Mouse (Mus musculus): ENCODE measurements around the gene Fam71e1. TPM values are rescaled to one million over a fixed set of nuclear protein-coding genes. Genes with fewer than 3 reads are reported as not detected.

Fam71e1 gene
- polyA plus RNA-seq, 1 experiment, result 12.5 TPM

- no peak for DNase-seq (ENCODE audit: low spot score)
Observed at GRCm38 (mm10) chr7:44534242-44534641, 37.9 kb downstream of the Fam71e1 start.

DNA sequence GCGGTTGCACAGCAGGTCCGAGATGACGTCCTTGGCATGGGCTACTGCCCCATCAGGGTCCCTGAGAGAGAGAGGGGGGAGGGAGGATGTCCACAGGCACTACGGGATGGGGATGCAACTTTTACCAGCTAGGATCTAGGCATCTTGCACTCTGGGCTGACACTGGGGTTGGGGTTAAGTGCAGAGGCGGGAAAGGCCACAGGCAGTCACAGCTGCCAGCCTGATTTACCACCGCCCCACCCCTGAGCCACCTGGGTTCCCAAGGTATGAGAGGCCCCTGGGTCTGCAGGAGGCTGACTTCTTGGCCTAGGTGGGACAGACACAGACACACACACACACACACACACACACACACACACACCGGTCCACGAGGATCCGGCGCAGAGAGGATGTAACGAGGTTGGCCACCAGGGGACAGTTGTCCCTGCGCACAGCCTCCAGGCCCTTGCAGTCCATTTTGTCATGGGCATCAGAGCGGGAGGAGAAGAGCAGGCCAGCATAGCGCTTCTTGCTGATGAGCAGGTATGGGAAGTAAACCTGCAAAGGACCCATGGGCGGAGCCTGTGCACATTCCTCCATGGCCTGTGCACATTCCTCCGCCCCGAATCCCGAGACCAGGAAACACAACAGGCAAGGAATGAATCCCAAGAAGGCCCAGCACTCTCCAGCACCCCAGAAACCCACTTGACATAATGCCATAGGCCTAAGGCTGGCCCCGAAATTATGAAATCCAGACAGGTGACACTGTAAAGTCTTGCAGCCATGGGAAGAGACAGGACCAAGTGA is 38.5 kb downstream of the Fam71e1 start:
- DNase-seq (ENCODE audit: low spot score), result no peak

DNA sequence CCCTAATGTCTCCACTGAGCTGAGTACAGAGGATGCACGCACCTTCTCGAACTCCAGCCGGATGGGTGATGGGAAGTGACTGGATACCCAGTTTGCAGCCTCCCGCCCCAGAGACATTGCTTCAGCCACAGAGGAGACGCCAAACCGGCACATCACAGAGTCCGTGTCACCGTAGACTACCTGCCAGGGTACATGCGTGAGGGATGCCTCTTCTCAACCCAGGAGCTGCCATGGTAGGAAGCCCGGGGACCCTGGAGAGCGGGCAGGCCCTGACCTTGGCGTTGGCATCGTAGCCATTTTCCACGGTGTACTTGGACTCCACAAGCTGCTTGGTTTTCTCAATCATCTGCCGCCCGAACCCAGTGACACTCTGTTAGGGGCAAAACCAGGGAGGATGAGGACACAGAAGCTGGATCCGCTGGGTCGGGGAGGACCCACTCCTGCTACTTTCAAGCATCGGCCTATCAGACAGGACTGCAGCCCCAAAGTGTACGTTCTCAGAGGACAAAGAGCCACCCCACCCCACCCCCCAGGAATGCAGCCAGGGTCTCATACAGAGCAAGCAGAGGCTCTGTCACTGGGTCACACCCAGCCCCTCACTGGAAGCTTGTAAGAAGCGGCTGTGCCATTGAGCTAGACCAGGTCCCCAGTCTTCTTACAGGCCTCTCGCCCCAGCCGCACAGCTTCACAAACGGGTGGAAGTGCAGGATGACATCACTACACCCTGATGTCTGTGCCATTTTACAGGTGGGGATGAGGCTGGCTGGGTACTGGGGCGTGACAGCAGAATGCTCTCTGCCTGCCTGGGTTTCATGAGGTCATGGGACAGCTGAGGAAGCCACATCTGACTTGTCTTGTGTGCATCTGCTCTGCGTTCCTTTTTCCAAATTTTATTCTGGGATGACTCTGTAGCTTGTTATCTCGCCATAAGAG is 39.5 kb downstream of the Fam71e1 start:
- no peak for DNase-seq (ENCODE audit: low spot score)

DNA sequence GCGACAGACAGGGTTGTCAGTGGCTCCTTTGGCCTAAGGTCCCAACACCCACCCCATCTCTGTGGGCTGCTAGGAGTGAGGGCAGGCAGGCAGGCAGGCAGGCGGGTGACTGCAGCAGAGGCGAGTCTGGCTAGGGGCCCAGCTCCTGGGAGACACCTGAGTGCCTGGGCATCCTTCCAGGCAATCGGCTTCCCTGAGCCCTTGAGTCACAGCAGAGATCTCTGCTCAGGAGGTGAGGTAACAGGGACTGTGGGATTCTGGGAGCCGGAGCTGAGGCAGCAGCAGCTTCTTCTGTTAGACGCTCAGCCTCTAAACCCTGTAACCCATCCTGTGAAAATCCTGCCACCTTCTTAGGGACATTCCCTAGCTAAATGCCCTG is 40.2 kb downstream of the Fam71e1 start:
- no peak for DNase-seq (ENCODE audit: low spot score)

GRCm38 (mm10) chr7:44537009-44537408 is 40.6 kb downstream of the Fam71e1 start:
- DNase-seq (ENCODE audit: low spot score), result no peak

DNA sequence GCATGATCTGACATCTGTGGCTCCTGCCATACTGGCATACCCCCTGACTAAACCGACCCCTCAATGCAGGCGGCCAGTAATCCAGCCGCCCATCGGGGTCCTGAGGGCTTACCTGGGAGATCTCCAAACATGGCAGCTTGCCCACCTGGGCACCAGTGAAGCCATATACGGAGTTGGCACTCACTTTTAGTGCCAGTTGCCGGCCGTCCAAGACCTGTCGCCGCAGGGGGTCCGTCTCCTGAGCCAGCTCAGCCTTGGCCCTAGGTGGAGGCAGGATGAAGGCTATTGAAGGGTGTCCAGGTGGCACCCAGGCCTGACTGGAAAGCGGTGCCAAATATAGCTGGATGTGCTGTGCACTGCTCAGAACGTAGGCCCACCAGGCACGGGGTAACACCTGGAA is 41.1 kb downstream of the Fam71e1 start:
- DNase-seq (ENCODE audit: low spot score), result no peak

DNA sequence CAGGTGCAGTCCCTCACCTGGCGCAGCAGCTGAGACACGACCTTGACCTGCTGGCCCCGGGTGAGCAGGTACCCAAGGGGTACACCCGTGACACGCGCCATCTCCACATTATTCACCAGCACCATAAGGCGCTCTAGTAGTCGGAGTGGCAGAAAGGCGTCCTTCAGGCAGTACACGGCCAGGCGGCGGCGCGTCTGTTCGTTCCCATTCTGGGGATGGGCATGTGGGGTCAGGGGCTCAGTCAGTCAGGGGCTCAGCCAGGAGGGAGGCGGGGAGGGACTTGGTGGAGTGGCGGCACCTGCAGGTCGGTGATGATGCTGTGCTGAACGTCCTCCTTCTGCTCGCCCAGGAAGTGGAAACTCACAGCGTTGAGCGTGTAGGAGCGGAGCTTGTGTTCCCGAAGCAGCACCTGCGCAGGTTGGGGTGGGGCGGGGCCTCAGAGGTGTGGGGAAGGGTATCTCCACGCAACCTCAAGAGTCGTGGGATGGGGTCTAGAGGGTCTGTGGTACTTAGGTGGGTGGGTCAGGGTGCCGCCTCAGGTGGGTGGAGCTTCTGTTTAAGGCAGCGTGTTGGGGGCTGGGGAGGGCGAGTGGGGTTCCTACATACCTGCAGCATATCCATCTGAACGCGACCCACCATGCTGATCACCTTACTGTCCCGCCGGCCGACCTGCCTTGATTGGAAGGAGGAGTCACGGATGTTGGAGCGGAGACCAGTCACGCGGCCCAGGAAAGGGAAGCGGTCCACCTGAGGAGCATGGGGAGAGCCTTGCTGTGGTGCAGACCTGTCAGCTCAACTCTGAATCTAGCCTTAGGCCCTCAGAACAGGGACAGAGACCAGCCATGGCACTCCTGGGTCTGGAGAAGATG is 42.6 kb downstream of the Fam71e1 start:
- DNase-seq (ENCODE audit: low spot score), result no peak

- DNase-seq (ENCODE audit: low spot score), result no peak
Observed at GRCm38 (mm10) chr7:44542555-44542954, 46.2 kb downstream of the Fam71e1 start.

- no peak for DNase-seq (ENCODE audit: low spot score)
Observed at GRCm38 (mm10) chr7:44543071-44543470, 46.7 kb downstream of the Fam71e1 start.

DNA sequence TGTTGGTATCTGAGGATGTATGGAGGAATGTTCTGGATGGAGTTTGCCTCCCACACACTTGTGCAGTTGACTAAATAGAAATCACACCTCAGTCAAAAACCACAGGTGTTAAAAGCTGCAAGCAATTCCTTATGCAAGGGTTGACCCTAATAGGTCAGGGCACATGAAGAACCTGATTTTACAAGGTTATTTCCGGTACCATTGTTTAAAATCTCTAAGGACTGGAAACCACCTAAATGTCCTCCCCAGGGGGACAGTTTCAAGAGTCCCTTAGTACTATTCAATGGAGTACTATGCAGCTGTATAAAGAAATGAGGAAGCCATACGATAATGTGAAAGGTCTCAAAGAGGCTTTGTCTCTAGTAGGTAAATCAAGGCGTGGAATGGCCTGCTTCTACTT is 49.9 kb downstream of the Fam71e1 start:
- DNase-seq (ENCODE audit: low spot score), result no peak

GRCm38 (mm10) chr7:44547041-44547440 is 50.7 kb downstream of the Fam71e1 start:
- DNase-seq (ENCODE audit: low spot score), result no peak

DNA sequence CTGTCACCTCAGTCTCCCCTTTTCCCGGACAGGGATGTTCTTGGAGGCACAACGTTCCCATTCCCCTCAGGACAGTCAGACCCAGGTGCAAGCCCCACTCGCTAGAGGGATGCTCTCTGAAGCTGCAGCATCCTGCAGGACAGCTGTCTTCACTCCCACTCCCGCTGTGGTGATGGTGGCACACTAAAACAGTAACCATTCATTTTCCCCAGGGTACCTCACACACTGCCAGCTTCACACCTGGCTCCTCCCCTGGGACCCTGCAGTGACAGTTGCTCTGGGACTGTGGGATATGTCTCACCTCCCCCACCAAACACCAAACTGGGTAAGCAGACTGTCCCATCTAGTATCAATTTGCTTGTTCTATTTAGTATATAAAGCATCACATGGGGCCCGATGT is 51.3 kb downstream of the Fam71e1 start:
- no peak for DNase-seq (ENCODE audit: low spot score)

- peak; percentile 96 for DNase-seq (ENCODE audit: low spot score)
Observed at GRCm38 (mm10) chr7:44548497-44549087, 52.2 kb downstream of the Fam71e1 start, which contains the start of gene Pold1. Gene Pold1, minus strand, starts transcription at chr7:44548849.

DNA sequence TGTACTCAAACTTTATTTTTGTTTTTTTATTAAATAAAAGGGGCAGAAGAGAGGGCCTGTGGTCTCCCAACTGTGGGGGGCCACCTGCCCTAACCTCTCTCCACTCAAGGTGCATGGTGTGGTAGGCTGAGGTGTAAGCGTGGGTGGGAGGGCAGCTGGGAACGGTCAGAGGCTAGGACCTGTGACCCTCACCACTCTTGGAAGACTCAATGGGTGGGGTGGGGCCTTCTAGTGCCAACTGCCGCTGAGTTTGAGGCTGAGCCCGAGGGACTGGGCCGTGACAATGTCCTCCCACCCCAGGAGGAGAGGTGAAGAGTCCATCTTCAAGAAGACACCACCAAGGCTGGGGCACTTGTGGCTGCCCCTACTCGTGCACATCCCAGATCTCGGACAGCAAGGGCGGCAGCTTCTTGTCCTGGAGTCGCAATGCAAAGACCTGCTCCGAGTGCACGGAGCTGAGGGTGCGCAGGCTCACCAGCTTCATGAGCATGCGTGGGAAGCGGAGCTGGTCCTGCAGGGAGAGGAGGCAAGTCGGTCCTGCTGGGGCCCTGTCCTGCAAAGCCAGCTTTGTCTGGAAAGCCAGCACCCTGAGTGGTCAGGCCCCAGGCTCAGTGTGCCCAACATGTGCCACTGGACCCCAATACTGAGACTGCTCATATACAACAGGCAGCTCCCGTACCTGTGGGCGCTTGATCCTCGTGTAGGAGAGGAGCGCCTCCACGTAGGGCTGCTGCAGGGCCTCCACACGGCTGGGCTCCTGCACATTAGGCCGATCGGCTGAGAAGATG is 53.4 kb downstream of the Fam71e1 start:
- no peak for DNase-seq (ENCODE audit: low spot score)

- no peak for DNase-seq (ENCODE audit: low spot score)
Observed at GRCm38 (mm10) chr7:44550409-44550678, 54.0 kb downstream of the Fam71e1 start.

Other genes starting within 250 kb of the Fam71e1 start
- 0.71 and 1.1 TPM in 2 replicates for gene 1700028J19Rik, start 249.9 kb upstream of the Fam71e1 start, polyA plus RNA-seq (2012; rRNA removed)
- gene 2410002F23Rik, start 249.9 kb upstream of the Fam71e1 start, polyA plus RNA-seq (2012; rRNA removed), result 100 and 125 TPM in 2 replicates
- gene Acp4, start 239.2 kb upstream of the Fam71e1 start, polyA plus RNA-seq (2012; rRNA removed), result not detected in 2 replicates
- 0.65 TPM in 1 of 2 replicates, not detected in the other for gene Gm15517, start 235.1 kb upstream of the Fam71e1 start, polyA plus RNA-seq (2012; rRNA removed)
- gene Clec11a, start 189.7 kb upstream of the Fam71e1 start, polyA plus RNA-seq (2012; rRNA removed), result 17.2 and 19.7 TPM in 2 replicates
- 0.85 and 1.9 TPM in 2 replicates for gene Shank1, start 186.3 kb upstream of the Fam71e1 start, polyA plus RNA-seq (2012; rRNA removed)
- gene Syt3, start 112.5 kb upstream of the Fam71e1 start, polyA plus RNA-seq (2012; rRNA removed), result 4.1 and 4.3 TPM in 2 replicates
- 1.4 and 1.5 TPM in 2 replicates for gene 1700008O03Rik, start 110.8 kb upstream of the Fam71e1 start, polyA plus RNA-seq (2012; rRNA removed)
- 1.7 and 2.3 TPM in 2 replicates for gene Lrrc4b, start 67.6 kb upstream of the Fam71e1 start, polyA plus RNA-seq (2012; rRNA removed)
- 0.10 and 0.22 TPM in 2 replicates for gene Aspdh, start 31.2 kb upstream of the Fam71e1 start, polyA plus RNA-seq (2012; rRNA removed)
- gene Josd2, start 28.6 kb upstream of the Fam71e1 start, polyA plus RNA-seq (2012; rRNA removed), result 85.0 and 110 TPM in 2 replicates
- gene Emc10, start 52 bp upstream of the Fam71e1 start, polyA plus RNA-seq (2012; rRNA removed), result 127 TPM in 2 replicates
- 0.63 and 0.69 TPM in 2 replicates for gene Mybpc2, start 28.1 kb downstream of the Fam71e1 start, polyA plus RNA-seq (2012; rRNA removed)
- 0.38 and 0.41 TPM in 2 replicates for gene Spib, start 35.5 kb downstream of the Fam71e1 start, polyA plus RNA-seq (2012; rRNA removed)
- gene Pold1, start 52.3 kb downstream of the Fam71e1 start, polyA plus RNA-seq (2012; rRNA removed), result 15.8 and 19.7 TPM in 2 replicates
- gene Nr1h2, start 57.4 kb downstream of the Fam71e1 start, polyA plus RNA-seq (2012; rRNA removed), result 89.0 and 106 TPM in 2 replicates
- 5.3 TPM in 2 replicates for gene Napsa, start 75.8 kb downstream of the Fam71e1 start, polyA plus RNA-seq (2012; rRNA removed)
- 0.43 and 1.1 TPM in 2 replicates for gene Kcnc3, start 94.1 kb downstream of the Fam71e1 start, polyA plus RNA-seq (2012; rRNA removed)
- gene Myh14, start 174.3 kb downstream of the Fam71e1 start, polyA plus RNA-seq (2012; rRNA removed), result 8.7 and 16.9 TPM in 2 replicates
- gene Izumo2, start 212.2 kb downstream of the Fam71e1 start, polyA plus RNA-seq (2012; rRNA removed), result not detected in 2 replicates

Measured in urinary bladder, adult 2 months (tissue).